Mouse (Mus musculus) gastrocnemius, postnatal 4 days (tissue): Measurements from ENCODE around the gene Dpep2nb. TPM values are rescaled to one million over a fixed set of nuclear protein-coding genes. Genes with fewer than 3 reads are reported as not detected.
"Not testable (repeated sequence)": the region's sequence is repeated elsewhere in the genome, so short reads cannot be mapped to it uniquely, and the experiment has no call there.

ENCODE experiments used
- DNase-seq, 2 experiments: peaks; one replicate each; pipeline ENCODE4 v3.0.0; 2021 to 2022; ENCODE audit warnings: low spot score in 2 of 2, mixed read lengths in 2 of 2
- total RNA-seq, 2 experiments: library from RNA; stranded (reverse); gene quantifications; 2 replicates each; pipeline ENCODE4 v1.2.3; 2021

Dpep2nb gene
- total RNA-seq, 2 experiments from 2014 or later: not detected

- DNase-seq: no peak
These were observed 1.4 kb upstream of the Dpep2nb start for GRCm38 (mm10) chr8:106007135-106007534.

- DNase-seq: no peak
These were observed 638 bp upstream of the Dpep2nb start for GRCm38 (mm10) chr8:106006413-106006812.

GRCm38 (mm10) chr8:106004538-106005207 is 1.1 kb downstream of the Dpep2nb start:
- no peak for DNase-seq

- DNase-seq: no peak
These were observed 3.9 kb downstream of the Dpep2nb start for GRCm38 (mm10) chr8:106001908-106002307.

GRCm38 (mm10) chr8:105998971-105999370 is 6.8 kb downstream of the Dpep2nb start:
- DNase-seq: no peak

- DNase-seq: no peak
These were observed 9.4 kb downstream of the Dpep2nb start for GRCm38 (mm10) chr8:105996359-105996758.

- DNase-seq: no peak
These were observed 12.5 kb downstream of the Dpep2nb start for GRCm38 (mm10) chr8:105993226-105993625.

- DNase-seq: no peak
These were observed 13.3 kb downstream of the Dpep2nb start for GRCm38 (mm10) chr8:105992499-105992898.

GRCm38 (mm10) chr8:105991546-105991945 is 14.2 kb downstream of the Dpep2nb start:
- no peak for DNase-seq

- DNase-seq: peak; percentile 72 to 79
These were observed 14.9 kb downstream of the Dpep2nb start, which contains the start of gene Dus2 for GRCm38 (mm10) chr8:105990856-105991387. TSS of gene Dus2 (plus strand) at chr8:105991337.

- DNase-seq: no peak
These were observed 17.2 kb downstream of the Dpep2nb start for GRCm38 (mm10) chr8:105988546-105988945.

GRCm38 (mm10) chr8:105983406-105983805 is 22.4 kb downstream of the Dpep2nb start:
- DNase-seq: not testable (repeated sequence)

- no peak for DNase-seq
These were observed 24.6 kb downstream of the Dpep2nb start for GRCm38 (mm10) chr8:105981146-105981545.

- no peak for DNase-seq
These were observed 26.4 kb downstream of the Dpep2nb start, which contains the start of gene Dpep3 for GRCm38 (mm10) chr8:105979325-105979724. TSS of gene Dpep3 (minus strand) at chr8:105979429.

GRCm38 (mm10) chr8:105975363-105975762 is 30.4 kb downstream of the Dpep2nb start:
- DNase-seq: no peak

- DNase-seq: no peak
These were observed 34.6 kb downstream of the Dpep2nb start for GRCm38 (mm10) chr8:105971019-105971720.

GRCm38 (mm10) chr8:105969367-105969766 is 36.4 kb downstream of the Dpep2nb start:
- DNase-seq: no peak

- peak in 1 of 2 experiments; percentile 61 for DNase-seq
These were observed 39.0 kb downstream of the Dpep2nb start for GRCm38 (mm10) chr8:105966692-105967311.

- peak; percentile 87 to 88 for DNase-seq
These were observed 39.9 kb downstream of the Dpep2nb start, which contains the start of gene Slc12a4 for GRCm38 (mm10) chr8:105965905-105966341. TSS of gene Slc12a4 (minus strand) at chr8:105966097.

GRCm38 (mm10) chr8:105965266-105965904 is 40.4 kb downstream of the Dpep2nb start:
- DNase-seq: peak; percentile 45 to 72
